24 mouse cellular contexts compared by ENCODE assay signal in the genomic region with DNA sequence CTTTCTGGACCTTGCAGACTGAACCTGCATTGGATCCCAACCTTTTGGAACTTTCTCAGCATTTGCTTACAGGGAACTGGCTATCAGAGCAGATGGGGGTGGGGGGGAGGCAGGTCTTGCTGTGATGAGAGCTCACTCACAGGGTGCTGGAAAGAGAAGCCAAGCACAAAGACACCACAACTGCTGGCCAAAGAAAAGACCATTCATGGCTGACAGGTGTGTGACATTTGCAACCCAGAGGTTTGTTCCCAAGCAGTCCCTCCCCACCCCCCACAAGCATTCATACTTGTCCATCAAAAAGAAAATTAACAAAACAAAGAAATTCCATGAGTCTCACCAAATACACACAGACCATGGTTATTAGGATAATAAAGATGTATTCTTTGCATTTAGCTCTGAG.
"Had no signal": no experiment of that assay in that cellular context is flagged by ENCODE, and none has a peak within 500 bp of the region (broad histone marks: within the 10 kb centered on the region; RNA-seq: fewer than 3 reads in every experiment).

No protein-coding gene starts in this region.

- DNase-seq: cerebellum, adult 9-10 months; cerebellum, adult 9-11 months; cerebellum, postnatal 25 days; cerebellum, postnatal 36 days; embryo, embryonic 11 days; forebrain, postnatal 0 days; gastrocnemius, adult 2 months; gastrocnemius, postnatal 10 days; gastrocnemius, postnatal 14 days; gastrocnemius, postnatal 25 days; gastrocnemius, postnatal 36 days; heart, adult 18-20 months; heart, adult 2 months had no signal

- H3K27me3 ChIP-seq: embryonic facial prominence, embryonic 12.5 days; embryonic facial prominence, embryonic 13.5 days; embryonic facial prominence, embryonic 15.5 days; forebrain, embryonic 12.5 days; forebrain, embryonic 13.5 days; forebrain, embryonic 15.5 days had no signal

- H3K27ac ChIP-seq: embryonic facial prominence, embryonic 10.5 days; embryonic facial prominence, embryonic 12.5 days; embryonic facial prominence, embryonic 13.5 days; embryonic facial prominence, embryonic 15.5 days; forebrain, embryonic 10.5 days; forebrain, embryonic 12.5 days; forebrain, embryonic 13.5 days; forebrain, embryonic 15.5 days; gastrocnemius, adult 2 months; heart, adult 2 months had no signal

- ATAC-seq: forebrain, embryonic 13.5 days; forebrain, embryonic 14.5 days; forebrain, embryonic 15.5 days; forebrain, embryonic 16.5 days; forebrain, postnatal 0 days had no signal

- H3K9me3 ChIP-seq: embryonic facial prominence, embryonic 10.5 days; embryonic facial prominence, embryonic 12.5 days; embryonic facial prominence, embryonic 13.5 days; embryonic facial prominence, embryonic 15.5 days; forebrain, embryonic 10.5 days; forebrain, embryonic 12.5 days; forebrain, embryonic 13.5 days; forebrain, embryonic 15.5 days had no signal

- H3K9ac ChIP-seq: embryonic facial prominence, embryonic 12.5 days; embryonic facial prominence, embryonic 13.5 days; embryonic facial prominence, embryonic 15.5 days; forebrain, embryonic 12.5 days; forebrain, embryonic 13.5 days; forebrain, embryonic 15.5 days; forebrain, postnatal 0 days had no signal

- H3K4me1 ChIP-seq: embryonic facial prominence, embryonic 10.5 days; embryonic facial prominence, embryonic 12.5 days; embryonic facial prominence, embryonic 13.5 days; forebrain, embryonic 12.5 days; forebrain, embryonic 13.5 days; forebrain, embryonic 15.5 days had no signal

- H3K4me2 ChIP-seq: embryonic facial prominence, embryonic 12.5 days; embryonic facial prominence, embryonic 13.5 days; embryonic facial prominence, embryonic 15.5 days; forebrain, embryonic 12.5 days; forebrain, embryonic 13.5 days; forebrain, embryonic 15.5 days had no signal

- H3K4me3 ChIP-seq: embryonic facial prominence, embryonic 10.5 days; embryonic facial prominence, embryonic 12.5 days; embryonic facial prominence, embryonic 13.5 days; embryonic facial prominence, embryonic 15.5 days; erythroblast, embryonic 14.5 days; forebrain, embryonic 10.5 days; forebrain, embryonic 12.5 days; forebrain, embryonic 13.5 days; forebrain, embryonic 15.5 days; gastrocnemius, adult 2 months; heart, adult 2 months had no signal

- H3K36me3 ChIP-seq: embryonic facial prominence, embryonic 10.5 days; embryonic facial prominence, embryonic 12.5 days; embryonic facial prominence, embryonic 13.5 days; embryonic facial prominence, embryonic 15.5 days; forebrain, embryonic 10.5 days; forebrain, embryonic 12.5 days; forebrain, embryonic 15.5 days had no signal
